Mouse (Mus musculus) embryonic fibroblast, embryonic 13.5 days (primary cell): ENCODE measurements around the gene Commd1.

Source experiments
- CTCF ChIP-seq: IDR thresholded peaks from 2 replicates; pipeline ENCODE4 v1.5.1; 2011; ENCODE audit warnings: mild to moderate bottlenecking, control low read depth, low read length, moderate library complexity, borderline replicate concordance; ENCODE audit not compliant: insufficient read depth
- POLR2A ChIP-seq: IDR thresholded peaks from 2 replicates; pipeline ENCODE4 v1.6.1; 2011; ENCODE audit warnings: low read depth, mild to moderate bottlenecking, control low read depth, low read length, moderate library complexity

- TF ChIP-seq CTCF (no peak), POLR2A (no peak)
Observed at GRCm38 (mm10) chr11:22991218-22991835, 9.1 kb upstream of the Commd1 start.
